Mouse (Mus musculus): ENCODE results near the gene Olfr485.
"Not testable (repeated sequence)": the region's sequence is repeated elsewhere in the genome, so short reads cannot be mapped to it uniquely, and the experiment has no call there.

Olfr485 gene

GRCm38 (mm10) chr7:108159771-108160170 lies at the start of gene Olfr485:
Gene Olfr485, minus strand, starts transcription at chr7:108159871.
- DNase-seq = no peak

GRCm38 (mm10) chr7:108196938-108197337 lies 37.3 kb upstream of the Olfr485 start:
- no peak for DNase-seq

GRCm38 (mm10) chr7:108196337-108196736 lies 36.7 kb upstream of the Olfr485 start:
- DNase-seq = not testable (repeated sequence)

GRCm38 (mm10) chr7:108192714-108193113 lies 33.0 kb upstream of the Olfr485 start:
- DNase-seq = not testable (repeated sequence)

- DNase-seq = not testable (repeated sequence)
These were observed 31.5 kb upstream of the Olfr485 start for GRCm38 (mm10) chr7:108191196-108191595.

- DNase-seq = not testable (repeated sequence)
These were observed 25.6 kb upstream of the Olfr485 start for GRCm38 (mm10) chr7:108185237-108185636.

- DNase-seq = not testable (repeated sequence)
These were observed 24.7 kb upstream of the Olfr485 start for GRCm38 (mm10) chr7:108184401-108184800.

GRCm38 (mm10) chr7:108172642-108173041 lies 13.0 kb upstream of the Olfr485 start, which contains the start of gene Olfr486:
Gene Olfr486, minus strand, starts transcription at chr7:108172742.
- not testable (repeated sequence) for DNase-seq

- no peak for DNase-seq
These were observed 32.3 kb downstream of the Olfr485 start, which contains the start of gene Olfr484 for GRCm38 (mm10) chr7:108127349-108127748. Gene Olfr484, minus strand, starts transcription at chr7:108127449.

GRCm38 (mm10) chr7:108121416-108121815 lies 38.3 kb downstream of the Olfr485 start:
- DNase-seq = no peak

GRCm38 (mm10) chr7:108120681-108121080 lies 39.0 kb downstream of the Olfr485 start:
- DNase-seq = no peak

All from lung, postnatal 10 days (tissue).